Mouse (Mus musculus) kidney, embryonic 16.5 days (tissue): ENCODE results near the gene Pbx2. TPM values are rescaled to one million over a fixed set of nuclear protein-coding genes. Genes with fewer than 3 reads are reported as not detected.

ENCODE experiments used
- ATAC-seq: fragments of 200-750 bp; cut with Nextera tagmentation; 2 replicates; pipeline ENCODE4 v1.8.0; 2017; ENCODE audit warnings: moderate TSS enrichment; ENCODE audit not compliant: low FRiP score, low TSS enrichment
- H3K27ac ChIP-seq: fragments of 300-500 bp; sonication (generic); 2 replicates; pipeline ENCODE4 v1.5.1; 2014; ENCODE audit warnings: low read length
- H3K27me3 ChIP-seq: fragments of 300-500 bp; sonication (generic); 2 replicates; pipeline ENCODE4 v1.6.1; 2014; ENCODE audit warnings: low read length, control low read depth, mixed read lengths; ENCODE audit not compliant: insufficient read depth
- H3K36me3 ChIP-seq: fragments of 300-500 bp; sonication (generic); 2 replicates; pipeline ENCODE4 v1.6.1; 2014; ENCODE audit warnings: low read length, control low read depth, mixed read lengths; ENCODE audit not compliant: insufficient read depth
- H3K4me1 ChIP-seq: fragments of 300-500 bp; sonication (generic); 2 replicates; pipeline ENCODE4 v1.6.1; 2014; ENCODE audit warnings: low read length, control low read depth, mixed read lengths; ENCODE audit not compliant: insufficient read depth
- H3K4me2 ChIP-seq: fragments of 300-500 bp; sonication (generic); replicated peaks from 2 replicates; pipeline ENCODE4 v1.6.1; 2014; ENCODE audit warnings: low read depth, low read length
- H3K4me3 ChIP-seq: fragments of 300-500 bp; sonication (generic); 2 replicates; pipeline ENCODE4 v1.5.1; 2014; ENCODE audit warnings: mild to moderate bottlenecking, low read length
- H3K9ac ChIP-seq: fragments of 300-500 bp; sonication (generic); replicated peaks from 2 replicates; pipeline ENCODE4 v1.6.1; 2014; ENCODE audit warnings: low read length
- H3K9me3 ChIP-seq: fragments of 300-500 bp; sonication (generic); 2 replicates; pipeline ENCODE4 v1.6.1; 2016; ENCODE audit warnings: low read length, control low read depth
- WGBS: fragments of 180-500 bp; shearing (Covaris S2); extraction: QIAGEN DNeasy Blood & Tissue Kit; methylation state at CpG from one replicate; pipeline ENCODE4 v1.1.7; 2014; 5-methylcytosine and 5-hydroxymethylcytosine counted together
- polyA plus RNA-seq: library from polyadenylated mRNA; unstranded; fragments of >200 nt; fragmentation: Nextera tagmentation; extraction: Ambion mirVana; gene quantifications from 2 replicates; pipeline ENCODE4 v1.2.1, GENCODE M21; 2015

The Pbx2 gene
- polyA plus RNA-seq, 1 experiment from 2014 or later, result 13.1 TPM

- Histone ChIP-seq H3K4me1 (peaks cover 48% of the 10 kb centered on the region), H3K4me2 (peak overlapping the region; percentile 95), H3K27me3 (no peaks in the 10 kb centered on the region), H3K27ac (peak overlapping the region; percentile 98), H3K36me3 (no peaks in the 10 kb centered on the region), H3K9me3 (no peaks in the 10 kb centered on the region), H3K4me3 (peak overlapping the region; percentile 68), H3K9ac (peak overlapping the region; percentile 84)
- ATAC-seq, result peak; percentile 75
- under 1% methylated on average over 48 of the region's 50 CpGs for WGBS
Observed at GRCm38 (mm10) chr17:34587423-34587811, 3.6 kb upstream of the Pbx2 start.

DNA sequence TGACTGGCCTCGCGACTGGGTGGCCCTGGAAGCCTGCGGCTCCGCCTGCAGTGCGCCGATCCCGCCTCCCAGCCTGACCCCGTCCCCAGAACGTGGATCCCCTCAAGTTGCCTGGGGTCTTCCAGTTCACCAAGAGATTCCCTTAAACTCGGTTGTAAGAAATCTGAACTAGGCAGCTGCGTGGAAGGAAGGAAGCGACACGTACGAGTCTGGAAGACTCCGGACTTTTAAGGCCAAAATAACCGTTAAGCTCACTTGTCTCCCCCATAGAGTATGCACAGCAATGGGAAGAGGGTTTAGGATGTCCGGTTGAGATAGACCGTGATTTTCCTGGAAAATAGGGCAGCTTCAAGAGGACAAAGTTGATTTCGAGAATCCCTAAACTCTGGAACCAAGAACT lies 3.3 kb upstream of the Pbx2 start:
- Histone ChIP-seq H3K4me3 (peak overlapping the region; percentile 68), H3K9me3 (no peaks in the 10 kb centered on the region), H3K9ac (peak overlapping the region; percentile 84), H3K27ac (peak overlapping the region; percentile 98), H3K4me2 (peak overlapping the region; percentile 95), H3K27me3 (no peaks in the 10 kb centered on the region), H3K36me3 (no peaks in the 10 kb centered on the region), H3K4me1 (peaks cover 48% of the 10 kb centered on the region)
- 4% methylated on average over 19 of the region's 19 CpGs for WGBS
- no peak for ATAC-seq

DNA sequence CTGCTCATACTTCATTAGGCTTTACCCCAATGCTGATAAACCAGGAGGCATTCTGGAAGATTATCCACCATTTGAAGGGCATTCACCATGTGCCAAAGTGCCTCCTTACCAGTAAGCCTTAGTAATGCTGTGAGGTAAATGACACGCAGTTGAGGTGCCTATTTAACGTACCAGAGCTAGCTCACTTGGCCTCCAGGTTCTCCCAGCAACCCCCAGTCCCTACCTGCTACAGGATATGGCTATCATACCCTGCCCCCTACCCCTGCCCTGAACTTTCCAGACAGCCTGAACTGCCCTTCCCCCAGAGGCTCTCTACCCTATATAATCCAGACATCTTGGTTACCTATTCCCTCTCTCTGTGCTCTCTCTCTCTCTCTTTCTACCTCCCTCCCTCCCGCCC lies 2.3 kb upstream of the Pbx2 start:
- Histone ChIP-seq H3K4me3 (no peak overlapping the region; the same call in 1 of the 2 replicates), H3K9me3 (no peaks in the 10 kb centered on the region), H3K27me3 (no peaks in the 10 kb centered on the region), H3K4me2 (peak overlapping the region; percentile 95), H3K27ac (peak overlapping the region; percentile 100), H3K36me3 (no peaks in the 10 kb centered on the region), H3K9ac (peak overlapping the region; percentile 19; the same call in 1 of the 2 replicates), H3K4me1 (peaks cover 54% of the 10 kb centered on the region)
- WGBS, result 57% methylated on average over 3 of the region's 3 CpGs
- ATAC-seq, result no peak

DNA sequence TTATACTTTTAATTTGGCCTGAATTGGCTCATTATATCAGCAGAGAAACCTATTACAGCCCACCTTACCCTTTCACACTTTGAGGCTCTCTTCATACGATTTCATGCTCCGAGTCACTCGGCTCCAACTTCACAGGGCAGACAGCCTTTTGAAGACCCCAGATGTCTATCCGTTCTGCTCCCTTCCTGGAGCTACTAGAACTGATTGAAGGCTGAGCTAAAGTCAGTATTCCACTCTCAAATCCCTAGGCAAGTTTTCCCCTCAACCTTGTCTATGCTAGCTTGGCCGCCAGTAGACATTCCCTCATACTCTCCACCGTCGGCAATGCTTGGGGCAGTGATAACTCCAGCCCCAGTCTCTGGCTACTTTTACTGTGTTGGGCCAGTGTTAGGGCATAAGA lies 1.9 kb upstream of the Pbx2 start:
- H3K9ac ChIP-seq, result peak overlapping the region; percentile 54
- H3K4me1 ChIP-seq, result peaks cover 58% of the 10 kb centered on the region
- H3K27me3 ChIP-seq, result no peaks in the 10 kb centered on the region
- peak overlapping the region; percentile 100 for H3K27ac ChIP-seq
- peak overlapping the region; percentile 95 for H3K4me2 ChIP-seq
- WGBS, result 19% methylated on average over 7 of the region's 7 CpGs
- ATAC-seq, result no peak
- H3K9me3 ChIP-seq, result no peaks in the 10 kb centered on the region
- H3K4me3 ChIP-seq, result peak overlapping the region; percentile 20
- no peaks in the 10 kb centered on the region for H3K36me3 ChIP-seq

- Histone ChIP-seq H3K4me2 (peak within 1 kb of the TSS; percentile 95), H3K4me1 (peaks cover 63% of the 10 kb centered on the region), H3K36me3 (peaks cover 4% of the 10 kb centered on the region; the same call in 1 of the 2 replicates), H3K9ac (peak within 1 kb of the TSS; percentile 99), H3K9me3 (no peaks in the 10 kb centered on the region), H3K4me3 (peak within 1 kb of the TSS; percentile 20), H3K27ac (peak within 1 kb of the TSS; percentile 100), H3K27me3 (no peaks in the 10 kb centered on the region)
- 6% methylated on average over 5 of the region's 7 CpGs for WGBS
- ATAC-seq, result no peak
Observed at GRCm38 (mm10) chr17:34589681-34590101, 1.4 kb upstream of the Pbx2 start, which contains the start of gene Gpsm3. Gene Gpsm3, plus strand, starts transcription at chr17:34589806.

DNA sequence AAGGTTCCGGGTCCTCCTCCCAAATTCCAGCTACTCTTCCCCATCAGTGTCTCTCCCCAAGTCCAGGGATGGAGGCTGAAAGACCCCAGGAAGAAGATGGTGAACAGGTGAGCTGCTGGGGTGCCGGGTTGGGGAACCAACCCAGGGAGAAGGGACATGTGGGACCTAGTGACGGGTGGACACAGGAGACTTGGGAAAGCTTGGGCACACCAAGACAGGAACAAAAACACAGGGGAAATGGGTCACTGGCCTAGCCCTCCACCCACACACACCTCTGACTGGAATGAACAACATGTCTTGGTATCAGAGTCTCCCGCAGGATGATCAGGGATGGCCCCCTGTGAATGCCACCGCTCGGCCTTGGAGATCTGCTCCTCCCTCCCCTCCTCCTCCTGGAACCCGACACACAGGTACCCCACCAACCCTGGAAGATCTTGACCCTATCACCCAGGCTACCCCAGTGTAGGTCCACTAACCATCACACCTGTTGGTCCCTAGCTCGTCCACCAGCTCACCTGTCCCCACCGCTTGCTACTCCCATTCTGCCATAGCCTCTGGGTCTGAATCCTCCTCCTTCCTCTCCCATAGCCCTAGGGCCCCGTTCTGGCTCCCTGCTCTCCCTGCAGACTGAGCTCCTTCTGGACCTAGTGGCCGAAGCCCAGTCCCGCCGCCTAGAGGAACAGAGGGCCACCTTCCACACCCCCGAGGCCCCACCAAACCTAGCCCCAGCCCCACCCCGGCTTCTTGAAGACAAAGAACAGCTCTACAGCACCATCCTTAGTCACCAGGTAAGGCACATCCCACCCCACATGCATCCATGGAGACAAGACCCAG lies 695 bp upstream of the Pbx2 start:
- H3K27me3 ChIP-seq, result no peaks in the 10 kb centered on the region
- H3K4me2 ChIP-seq, result peak overlapping the region; percentile 95
- no peaks in the 10 kb centered on the region for H3K9me3 ChIP-seq
- ATAC-seq, result no peak
- H3K27ac ChIP-seq, result peak overlapping the region; percentile 100
- peak overlapping the region; percentile 99 for H3K9ac ChIP-seq
- peaks cover 70% of the 10 kb centered on the region for H3K4me1 ChIP-seq
- WGBS, result 45% methylated on average over 15 of the region's 15 CpGs
- peak overlapping the region; percentile 20 for H3K4me3 ChIP-seq
- H3K36me3 ChIP-seq, result peaks cover 10% of the 10 kb centered on the region

DNA sequence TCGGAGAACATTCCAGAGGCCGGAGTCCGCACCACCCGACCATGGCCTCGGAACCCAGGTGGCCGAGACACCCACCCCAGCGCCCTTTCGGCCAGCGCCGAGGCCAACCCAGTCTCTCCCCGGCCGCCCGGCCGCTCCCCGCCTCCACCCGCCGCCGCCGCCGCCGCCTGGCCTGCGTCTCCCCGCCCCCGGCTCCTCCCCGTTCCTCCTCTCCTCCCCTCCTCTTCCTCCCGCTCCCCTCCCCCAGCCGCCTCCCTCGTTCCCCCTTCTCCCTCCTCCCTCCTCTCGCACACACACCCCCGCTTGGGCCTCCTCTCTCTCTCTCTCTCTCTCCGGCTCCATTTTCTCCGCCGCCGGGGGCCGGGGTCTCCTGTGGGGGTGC lies 919 bp downstream of the Pbx2 start:
- Histone ChIP-seq H3K36me3 (peaks cover 19% of the 10 kb centered on the region), H3K4me3 (peak overlapping the region; percentile 88), H3K27me3 (no peaks in the 10 kb centered on the region), H3K27ac (peak overlapping the region; percentile 100), H3K9me3 (no peaks in the 10 kb centered on the region), H3K9ac (peak overlapping the region; percentile 99), H3K4me2 (peak overlapping the region; percentile 95), H3K4me1 (peaks cover 77% of the 10 kb centered on the region)
- WGBS, result 0% methylated on average over 26 of the region's 35 CpGs
- peak; percentile 73 for ATAC-seq

DNA sequence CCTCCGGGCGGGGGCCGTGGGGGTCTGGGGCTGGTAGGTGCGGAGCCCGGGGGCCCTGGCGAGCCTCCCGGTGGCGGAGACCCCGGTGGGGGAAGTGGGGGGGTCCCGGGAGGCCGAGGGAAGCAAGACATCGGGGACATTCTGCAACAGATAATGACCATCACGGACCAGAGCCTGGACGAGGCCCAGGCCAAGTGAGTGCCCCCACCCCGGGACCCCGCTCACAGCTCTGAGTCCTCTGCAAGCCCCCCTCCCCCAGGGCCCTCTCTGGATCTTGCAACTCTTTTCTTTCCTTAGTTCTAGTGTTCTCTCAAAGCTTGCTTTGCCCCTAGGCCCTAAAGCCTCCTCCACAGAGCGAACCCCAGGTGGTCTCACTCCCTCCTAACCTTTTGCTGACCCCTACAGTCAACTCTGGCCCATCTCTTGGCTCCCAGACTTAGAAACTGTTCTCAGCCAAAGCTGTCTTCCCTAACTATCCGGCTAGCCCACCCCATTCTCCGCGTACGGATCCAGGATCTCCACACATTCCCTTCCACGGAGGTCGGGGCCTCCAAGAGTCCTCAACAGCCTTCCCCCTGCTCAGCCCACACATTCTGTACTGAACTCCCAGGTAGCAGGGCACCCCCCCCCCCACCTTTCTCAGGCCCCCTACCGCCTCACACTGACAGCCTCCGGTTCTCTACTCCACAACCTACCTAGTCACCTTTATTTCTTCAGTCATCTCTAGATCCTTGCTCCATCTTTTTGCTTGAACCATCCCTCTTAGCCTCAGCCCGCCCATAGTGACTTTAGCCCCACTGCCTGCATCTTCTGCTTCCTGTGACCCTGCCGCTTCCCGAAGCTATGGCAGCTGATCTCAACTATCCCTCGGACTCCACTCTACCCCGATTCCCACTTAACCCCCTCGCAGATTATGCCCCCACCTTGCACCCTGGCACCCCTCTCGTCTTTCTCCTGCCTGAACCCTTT lies 1.8 kb downstream of the Pbx2 start:
- Histone ChIP-seq H3K4me3 (peak overlapping the region; percentile 88), H3K4me2 (peak overlapping the region; percentile 95), H3K27ac (peak overlapping the region; percentile 100), H3K4me1 (peaks cover 84% of the 10 kb centered on the region), H3K9ac (peak overlapping the region; percentile 99), H3K27me3 (no peaks in the 10 kb centered on the region), H3K36me3 (peaks cover 19% of the 10 kb centered on the region), H3K9me3 (no peaks in the 10 kb centered on the region)
- WGBS, result under 1% methylated on average over 24 of the region's 32 CpGs
- peak; percentile 2; the same call in 1 of the 2 replicates for ATAC-seq

- peak overlapping the region; percentile 88 for H3K4me3 ChIP-seq
- peak overlapping the region; percentile 95 for H3K4me2 ChIP-seq
- peak overlapping the region; percentile 100 for H3K27ac ChIP-seq
- H3K9ac ChIP-seq, result peak overlapping the region; percentile 99
- no peaks in the 10 kb centered on the region for H3K27me3 ChIP-seq
- no peak for ATAC-seq
- WGBS, result 30% methylated on average over 33 of the region's 34 CpGs
- peaks cover 81% of the 10 kb centered on the region for H3K4me1 ChIP-seq
- peaks cover 19% of the 10 kb centered on the region for H3K36me3 ChIP-seq
- H3K9me3 ChIP-seq, result no peaks in the 10 kb centered on the region
Observed at GRCm38 (mm10) chr17:34593752-34594525, 2.9 kb downstream of the Pbx2 start.
